Mouse (Mus musculus) intestine, embryonic 15.5 days (tissue): ENCODE measurements around the gene Bcl11b. TPM values are rescaled to one million over a fixed set of nuclear protein-coding genes. Genes with fewer than 3 reads are reported as not detected.

ENCODE experiments used
- ATAC-seq: fragments of 200-750 bp; cut with Nextera tagmentation; 2 replicates; pipeline ENCODE4 v1.8.0; 2017; ENCODE audit warnings: moderate TSS enrichment, moderate library complexity
- H3K27ac ChIP-seq: fragments of 300-500 bp; sonication (generic); 2 replicates; pipeline ENCODE4 v1.5.1; 2015; ENCODE audit warnings: mild to moderate bottlenecking, inconsistent platforms
- H3K27me3 ChIP-seq: fragments of 300-500 bp; sonication (generic); replicated peaks from 2 replicates; pipeline ENCODE4 v1.6.1; 2015; ENCODE audit warnings: inconsistent platforms
- H3K36me3 ChIP-seq: fragments of 300-500 bp; sonication (generic); 2 replicates; pipeline ENCODE4 v1.6.1; 2015; ENCODE audit warnings: inconsistent platforms
- H3K4me1 ChIP-seq: fragments of 300-500 bp; sonication (generic); replicated peaks from 2 replicates; pipeline ENCODE4 v1.6.1; 2015; ENCODE audit warnings: inconsistent platforms
- H3K4me2 ChIP-seq: fragments of 300-500 bp; sonication (generic); replicated peaks from 2 replicates; pipeline ENCODE4 v1.6.1; 2015; ENCODE audit warnings: mild to moderate bottlenecking, inconsistent platforms
- H3K4me3 ChIP-seq: fragments of 300-500 bp; sonication (generic); replicated peaks from 2 replicates; pipeline ENCODE4 v1.5.1; 2015; ENCODE audit warnings: inconsistent platforms
- H3K9ac ChIP-seq: fragments of 300-500 bp; sonication (generic); 2 replicates; pipeline ENCODE4 v1.6.1; 2015; ENCODE audit warnings: inconsistent platforms
- H3K9me3 ChIP-seq: fragments of 300-500 bp; sonication (generic); 2 replicates; pipeline ENCODE4 v1.6.1; 2016; ENCODE audit warnings: inconsistent platforms
- WGBS: fragments of 180-500 bp; shearing (Covaris S2); methylation state at CpG from one replicate; pipeline ENCODE4 v1.1.7; 2015; 5-methylcytosine and 5-hydroxymethylcytosine counted together
- polyA plus RNA-seq: library from polyadenylated mRNA; unstranded; fragments of >200 nt; fragmentation: Nextera tagmentation; extraction: Ambion mirVana; gene quantifications from 2 replicates; pipeline ENCODE4 v1.2.1, GENCODE M21; 2015

The Bcl11b gene
- polyA plus RNA-seq, 1 experiment from 2014 or later, result 6.9 TPM

GRCm38 (mm10) chr12:107904457-107904856 is 98.9 kb downstream of the Bcl11b start:
- Histone ChIP-seq H3K4me1 (no peaks in the 10 kb centered on the region), H3K4me3 (no peak overlapping the region), H3K4me2 (no peak overlapping the region), H3K9me3 (no peaks in the 10 kb centered on the region), H3K27me3 (no peaks in the 10 kb centered on the region), H3K9ac (no peak overlapping the region), H3K27ac (no peak overlapping the region), H3K36me3 (no peaks in the 10 kb centered on the region)
- WGBS, result 80% methylated on average over 11 of the region's 11 CpGs
- ATAC-seq, result no peak

GRCm38 (mm10) chr12:107903949-107904348 is 99.5 kb downstream of the Bcl11b start:
- 50% methylated on average over 9 of the region's 9 CpGs for WGBS
- H3K4me3 ChIP-seq, result no peak overlapping the region
- H3K27me3 ChIP-seq, result no peaks in the 10 kb centered on the region
- H3K4me1 ChIP-seq, result no peaks in the 10 kb centered on the region
- H3K9me3 ChIP-seq, result no peaks in the 10 kb centered on the region
- no peak for ATAC-seq
- no peaks in the 10 kb centered on the region for H3K36me3 ChIP-seq
- no peak overlapping the region for H3K4me2 ChIP-seq
- no peak overlapping the region for H3K27ac ChIP-seq
- H3K9ac ChIP-seq, result no peak overlapping the region

GRCm38 (mm10) chr12:107891449-107891848 is 112.0 kb downstream of the Bcl11b start:
- H3K27ac ChIP-seq, result no peak overlapping the region
- WGBS, result 91% methylated on average over 3 of the region's 3 CpGs
- H3K4me3 ChIP-seq, result no peak overlapping the region
- no peak overlapping the region for H3K4me2 ChIP-seq
- H3K9me3 ChIP-seq, result no peaks in the 10 kb centered on the region
- H3K36me3 ChIP-seq, result no peaks in the 10 kb centered on the region
- H3K27me3 ChIP-seq, result no peaks in the 10 kb centered on the region
- H3K9ac ChIP-seq, result no peak overlapping the region
- ATAC-seq, result no peak
- H3K4me1 ChIP-seq, result no peaks in the 10 kb centered on the region; the same call in 1 of the 2 replicates

- no peak for ATAC-seq
- Histone ChIP-seq H3K9ac (no peak overlapping the region), H3K9me3 (no peaks in the 10 kb centered on the region), H3K4me1 (no peaks in the 10 kb centered on the region; the same call in 1 of the 2 replicates), H3K4me3 (no peak overlapping the region), H3K36me3 (no peaks in the 10 kb centered on the region), H3K4me2 (no peak overlapping the region), H3K27me3 (no peaks in the 10 kb centered on the region), H3K27ac (no peak overlapping the region)
- 74% methylated on average over 7 of the region's 7 CpGs for WGBS
Measured at GRCm38 (mm10) chr12:107890326-107890725, 113.1 kb downstream of the Bcl11b start.

GRCm38 (mm10) chr12:107889841-107890240 is 113.6 kb downstream of the Bcl11b start:
- H3K36me3 ChIP-seq, result no peaks in the 10 kb centered on the region
- 64% methylated on average over 10 of the region's 10 CpGs for WGBS
- no peak overlapping the region for H3K4me2 ChIP-seq
- peak; percentile 49 for ATAC-seq
- H3K9ac ChIP-seq, result no peak overlapping the region
- H3K27ac ChIP-seq, result no peak overlapping the region
- H3K4me3 ChIP-seq, result no peak overlapping the region
- H3K4me1 ChIP-seq, result no peaks in the 10 kb centered on the region; the same call in 1 of the 2 replicates
- no peaks in the 10 kb centered on the region for H3K27me3 ChIP-seq
- no peaks in the 10 kb centered on the region for H3K9me3 ChIP-seq

GRCm38 (mm10) chr12:107888646-107889045 is 114.8 kb downstream of the Bcl11b start:
- WGBS, result 47% methylated on average over 5 of the region's 5 CpGs
- Histone ChIP-seq H3K27me3 (no peaks in the 10 kb centered on the region), H3K36me3 (no peaks in the 10 kb centered on the region), H3K27ac (no peak overlapping the region), H3K4me1 (peaks cover 2% of the 10 kb centered on the region; the same call in 1 of the 2 replicates), H3K9ac (no peak overlapping the region), H3K9me3 (no peaks in the 10 kb centered on the region), H3K4me2 (no peak overlapping the region), H3K4me3 (no peak overlapping the region)
- ATAC-seq, result no peak

- no peak for ATAC-seq
- no peak overlapping the region for H3K9ac ChIP-seq
- peaks cover 2% of the 10 kb centered on the region; the same call in 1 of the 2 replicates for H3K4me1 ChIP-seq
- no peak overlapping the region for H3K4me2 ChIP-seq
- H3K27me3 ChIP-seq, result no peaks in the 10 kb centered on the region
- no peaks in the 10 kb centered on the region for H3K36me3 ChIP-seq
- 71% methylated on average over 5 of the region's 5 CpGs for WGBS
- no peak overlapping the region for H3K27ac ChIP-seq
- no peak overlapping the region for H3K4me3 ChIP-seq
- H3K9me3 ChIP-seq, result no peaks in the 10 kb centered on the region
Measured at GRCm38 (mm10) chr12:107888049-107888448, 115.4 kb downstream of the Bcl11b start.

GRCm38 (mm10) chr12:107887621-107888020 is 115.8 kb downstream of the Bcl11b start:
- no peaks in the 10 kb centered on the region for H3K9me3 ChIP-seq
- peaks cover 2% of the 10 kb centered on the region; the same call in 1 of the 2 replicates for H3K4me1 ChIP-seq
- no peak overlapping the region for H3K9ac ChIP-seq
- ATAC-seq, result no peak
- H3K27ac ChIP-seq, result no peak overlapping the region
- no peak overlapping the region for H3K4me3 ChIP-seq
- no peak overlapping the region for H3K4me2 ChIP-seq
- no peaks in the 10 kb centered on the region for H3K36me3 ChIP-seq
- 61% methylated on average over 6 of the region's 6 CpGs for WGBS
- H3K27me3 ChIP-seq, result no peaks in the 10 kb centered on the region

- WGBS, result 62% methylated on average over 6 of the region's 6 CpGs
Measured at GRCm38 (mm10) chr12:107884330-107885065, 118.9 kb downstream of the Bcl11b start.

GRCm38 (mm10) chr12:107881726-107882125 is 121.7 kb downstream of the Bcl11b start:
- 84% methylated on average over 9 of the region's 9 CpGs for WGBS
- Histone ChIP-seq H3K36me3 (no peaks in the 10 kb centered on the region), H3K9ac (no peak overlapping the region), H3K4me3 (no peak overlapping the region), H3K4me2 (no peak overlapping the region), H3K9me3 (no peaks in the 10 kb centered on the region), H3K4me1 (0 out of 2 replicates have a peak, but pooled peaks cover 2% of the 10 kb centered on the region), H3K27me3 (no peaks in the 10 kb centered on the region), H3K27ac (no peak overlapping the region)
- ATAC-seq, result no peak

More at GRCm38 (mm10) chr12:107884330-107885065, 118.9 kb downstream of the Bcl11b start:
- Histone ChIP-seq H3K4me3 (no peak overlapping the region), H3K27ac (no peak overlapping the region), H3K36me3 (no peaks in the 10 kb centered on the region), H3K4me1 (0 out of 2 replicates have a peak, but pooled peaks cover 2% of the 10 kb centered on the region), H3K4me2 (no peak overlapping the region), H3K27me3 (no peaks in the 10 kb centered on the region), H3K9ac (no peak overlapping the region), H3K9me3 (no peaks in the 10 kb centered on the region)
- ATAC-seq, result 0 out of 2 replicates have a peak, but pooled peaks have one; percentile 45

GRCm38 (mm10) chr12:107880748-107881147 is 122.7 kb downstream of the Bcl11b start:
- H3K9ac ChIP-seq, result no peak overlapping the region
- no peak overlapping the region for H3K4me3 ChIP-seq
- no peaks in the 10 kb centered on the region for H3K36me3 ChIP-seq
- no peaks in the 10 kb centered on the region for H3K27me3 ChIP-seq
- H3K27ac ChIP-seq, result no peak overlapping the region
- no peaks in the 10 kb centered on the region for H3K9me3 ChIP-seq
- ATAC-seq, result no peak
- H3K4me1 ChIP-seq, result 0 out of 2 replicates have a peak, but pooled peaks cover 2% of the 10 kb centered on the region
- H3K4me2 ChIP-seq, result no peak overlapping the region
- WGBS, result 62% methylated on average over 13 of the region's 13 CpGs

- no peak for ATAC-seq
- Histone ChIP-seq H3K27me3 (no peaks in the 10 kb centered on the region), H3K4me1 (0 out of 2 replicates have a peak, but pooled peaks cover 2% of the 10 kb centered on the region), H3K9me3 (no peaks in the 10 kb centered on the region), H3K9ac (no peak overlapping the region), H3K27ac (no peak overlapping the region), H3K4me3 (no peak overlapping the region), H3K4me2 (no peak overlapping the region), H3K36me3 (no peaks in the 10 kb centered on the region)
- 86% methylated on average over 16 of the region's 16 CpGs for WGBS
Measured at GRCm38 (mm10) chr12:107879114-107879777, 124.2 kb downstream of the Bcl11b start.
